Mouse (Mus musculus): ENCODE results near the gene Sfxn5.

GRCm38 (mm10) chr6:85219706-85220105 lies 113.5 kb downstream of the Sfxn5 start:
- TF ChIP-seq MAFK (IDR thresholded peaks at IDR 0.05; ENCODE audit: borderline replicate concordance, low read depth, low read length) (no peak), CTCF (IDR thresholded peaks at IDR 0.05 in 2 of 3, conservative IDR thresholded peaks at IDR 0.05 in 1 of 3; ENCODE audit: control insufficient read depth in 1 of 3, insufficient read depth in 1 of 3, low read depth in 2 of 3, low read length in 3 of 3, poor library complexity in 1 of 3, severe bottlenecking in 1 of 3) (no peak), KAT2A (conservative IDR thresholded peaks at IDR 0.05; ENCODE audit: low read depth, low read length) (no peak), EP300 (IDR thresholded peaks at IDR 0.05; ENCODE audit: low read depth in 1 of 2, low read length in 2 of 2) (no peak), MAX (IDR thresholded peaks at IDR 0.05; ENCODE audit: low read length) (no peak), RCOR1 (IDR thresholded peaks at IDR 0.05; ENCODE audit: low read depth, low read length) (no peak), SMC3 (IDR thresholded peaks at IDR 0.05; ENCODE audit: low read depth, low read length) (no peak), POLR2A (IDR thresholded peaks at IDR 0.05; ENCODE audit: control insufficient read depth in 1 of 2, insufficient read depth in 1 of 2, low read depth in 1 of 2, low read length in 2 of 2, poor library complexity in 1 of 2) (no peak), ELF1 (IDR thresholded peaks at IDR 0.05; ENCODE audit: low read depth, low read length) (no peak), USF1 (IDR thresholded peaks at IDR 0.05; ENCODE audit: low read depth, low read length) (no peak), NRF1 (IDR thresholded peaks at IDR 0.05; ENCODE audit: insufficient read depth, low read depth, low read length, poor library complexity, severe bottlenecking) (no peak)
